Mouse (Mus musculus): Measurements from ENCODE around the gene Deaf1.

DNA sequence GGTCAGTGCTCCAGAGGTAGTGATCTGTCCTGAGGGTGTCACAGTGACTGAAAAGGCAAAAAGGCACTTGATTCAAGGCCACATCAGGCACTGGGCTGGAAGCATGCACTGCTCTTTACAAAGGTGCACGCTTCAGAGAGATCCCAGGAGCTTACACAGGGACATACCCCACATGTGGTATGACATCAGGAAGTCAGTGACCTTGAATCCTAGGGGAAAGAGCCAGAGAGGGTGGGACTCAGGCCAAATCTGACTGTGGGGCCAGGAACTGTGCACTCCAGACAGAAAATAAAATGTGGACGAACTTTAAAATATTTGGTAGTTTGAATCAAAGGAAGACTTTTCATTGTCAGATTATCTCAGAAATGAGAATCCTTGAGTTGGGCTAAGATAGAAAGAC is 13.1 kb downstream of the Deaf1 start:
- TF ChIP-seq CTCF (IDR thresholded peaks at IDR 0.05; ENCODE audit: borderline replicate concordance, insufficient read depth, low read depth, low read length) (no peak), POLR2A (IDR thresholded peaks at IDR 0.05; ENCODE audit: borderline replicate concordance, insufficient read depth, low read length) (no peak)
